Mouse (Mus musculus) hindbrain, embryonic 10.5 days (tissue): Measurements from ENCODE around the gene Cntnap1. TPM values are rescaled to one million over a fixed set of nuclear protein-coding genes. Genes with fewer than 3 reads are reported as not detected.
A peak's percentile ranks its signal among the peaks of the same experiment; 100 is the strongest.

Experiments used
- DNase-seq: peaks from one replicate; pipeline ENCODE4 v3.0.0-alpha.2; 2017; ENCODE audit warnings: low spot score
- H3K27ac ChIP-seq: fragments of 300-500 bp; sonication (generic); 2 replicates; pipeline ENCODE4 v1.5.1; 2016; ENCODE audit warnings: mild to moderate bottlenecking, moderate library complexity
- H3K27me3 ChIP-seq: fragments of 300-500 bp; sonication (generic); 2 replicates; pipeline ENCODE4 v1.6.1; 2016; ENCODE audit warnings: mild to moderate bottlenecking; ENCODE audit not compliant: poor library complexity, insufficient read depth, severe bottlenecking
- H3K36me3 ChIP-seq: fragments of 300-500 bp; sonication (generic); 2 replicates; pipeline ENCODE4 v1.6.1; 2016; ENCODE audit warnings: mild to moderate bottlenecking, moderate library complexity
- H3K4me1 ChIP-seq: fragments of 300-500 bp; sonication (generic); replicated peaks from 2 replicates; pipeline ENCODE4 v1.6.1; 2016; ENCODE audit warnings: mild to moderate bottlenecking
- H3K4me3 ChIP-seq: fragments of 300-500 bp; sonication (generic); 2 replicates; pipeline ENCODE4 v1.5.1; 2016; ENCODE audit warnings: mild to moderate bottlenecking, moderate library complexity
- H3K9me3 ChIP-seq: fragments of 300-500 bp; sonication (generic); 2 replicates; pipeline ENCODE4 v1.6.1; 2016; ENCODE audit warnings: mild to moderate bottlenecking, moderate library complexity
- WGBS: fragments of 180-500 bp; shearing (Covaris S2); methylation state at CpG from one replicate; pipeline ENCODE4 v1.1.7; 2016; 5-methylcytosine and 5-hydroxymethylcytosine counted together
- polyA plus RNA-seq: library from polyadenylated mRNA; unstranded; fragments of >200 nt; fragmentation: Nextera tagmentation; extraction: Ambion mirVana; gene quantifications from 2 replicates; pipeline ENCODE4 v1.2.1, GENCODE M21; 2016

Gene Cntnap1
- polyA plus RNA-seq, 1 experiment from 2014 or later, result 0.71 TPM

- no peaks in the 10 kb centered on the region for H3K27me3 ChIP-seq
- no peak overlapping the region for H3K4me3 ChIP-seq
- WGBS, result 92% methylated on average over 8 of the region's 8 CpGs
- no peak overlapping the region for H3K27ac ChIP-seq
- no peaks in the 10 kb centered on the region for H3K9me3 ChIP-seq
- peaks cover 17% of the 10 kb centered on the region for H3K4me1 ChIP-seq
- H3K36me3 ChIP-seq, result peaks cover 65% of the 10 kb centered on the region
- no peak for DNase-seq
Observed at GRCm38 (mm10) chr11:101195571-101195970, 25.2 kb downstream of the Cntnap1 start.

DNA sequence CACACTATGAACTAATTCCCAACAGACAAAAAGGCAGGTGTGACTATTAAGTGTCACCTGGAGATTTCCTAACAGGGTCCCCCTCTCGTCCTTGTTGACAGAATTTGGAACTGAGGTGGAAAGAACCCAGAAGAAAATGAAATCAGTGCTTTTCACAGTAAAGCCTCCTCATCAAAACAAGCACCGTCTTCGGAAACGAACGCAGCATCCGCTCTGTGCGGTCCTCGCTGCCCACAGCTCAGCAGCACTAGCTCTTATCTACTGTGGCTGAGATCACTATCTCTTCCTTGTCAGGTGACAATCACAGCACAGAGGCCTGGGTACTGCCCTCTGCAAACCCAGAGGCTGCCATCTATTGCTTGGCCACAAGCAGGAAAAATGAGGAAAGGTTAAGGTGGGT is 25.9 kb downstream of the Cntnap1 start:
- Histone ChIP-seq H3K36me3 (peaks cover 66% of the 10 kb centered on the region), H3K4me3 (no peak overlapping the region), H3K27ac (no peak overlapping the region), H3K27me3 (no peaks in the 10 kb centered on the region), H3K4me1 (peaks cover 14% of the 10 kb centered on the region), H3K9me3 (no peaks in the 10 kb centered on the region)
- no peak for DNase-seq
- WGBS, result 95% methylated on average over 8 of the region's 8 CpGs

GRCm38 (mm10) chr11:101199555-101199954 is 29.2 kb downstream of the Cntnap1 start:
- H3K9me3 ChIP-seq, result no peaks in the 10 kb centered on the region
- no peaks in the 10 kb centered on the region for H3K27me3 ChIP-seq
- H3K36me3 ChIP-seq, result peaks cover 67% of the 10 kb centered on the region
- DNase-seq, result no peak
- 95% methylated on average over 3 of the region's 3 CpGs for WGBS
- H3K27ac ChIP-seq, result no peak overlapping the region
- no peak overlapping the region for H3K4me3 ChIP-seq
- H3K4me1 ChIP-seq, result 0 out of 2 replicates have a peak, but pooled peaks cover 3% of the 10 kb centered on the region

GRCm38 (mm10) chr11:101200986-101201385 is 30.7 kb downstream of the Cntnap1 start:
- H3K4me1 ChIP-seq, result 0 out of 2 replicates have a peak, but pooled peaks cover 3% of the 10 kb centered on the region
- WGBS, result 25% methylated on average over 7 of the region's 7 CpGs
- no peak overlapping the region for H3K4me3 ChIP-seq
- H3K36me3 ChIP-seq, result peaks cover 56% of the 10 kb centered on the region
- DNase-seq, result no peak
- no peaks in the 10 kb centered on the region for H3K9me3 ChIP-seq
- peak overlapping the region; percentile 59; the same call in 1 of the 2 replicates for H3K27ac ChIP-seq
- no peaks in the 10 kb centered on the region for H3K27me3 ChIP-seq

DNA sequence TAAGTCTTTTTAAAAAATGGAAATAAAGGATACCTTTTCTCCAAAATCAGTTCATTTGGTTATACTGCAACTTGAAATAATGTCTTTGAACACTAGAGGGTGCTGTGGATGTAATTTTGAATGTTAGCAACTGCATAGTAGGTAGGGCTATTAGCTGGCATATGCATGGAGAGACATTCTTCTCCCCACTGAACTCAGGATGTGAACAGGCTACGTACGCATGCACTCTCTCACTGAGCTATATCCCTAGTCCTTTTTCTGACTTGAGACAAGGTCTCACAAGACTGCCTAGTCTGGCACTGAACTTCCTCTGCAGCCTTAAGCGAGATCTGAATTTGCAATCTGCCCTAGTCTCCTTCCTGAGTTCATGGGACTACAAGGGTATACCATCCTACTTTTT is 41.6 kb downstream of the Cntnap1 start:
- Histone ChIP-seq H3K27ac (no peak overlapping the region), H3K9me3 (no peaks in the 10 kb centered on the region), H3K36me3 (peaks cover 50% of the 10 kb centered on the region), H3K4me3 (no peak overlapping the region), H3K27me3 (no peaks in the 10 kb centered on the region), H3K4me1 (no peaks in the 10 kb centered on the region)
- DNase-seq, result peak; percentile 33
- WGBS, result 55% methylated on average over 3 of the region's 3 CpGs

GRCm38 (mm10) chr11:101216936-101217335 is 46.6 kb downstream of the Cntnap1 start:
- 93% methylated on average over 5 of the region's 5 CpGs for WGBS
- no peak overlapping the region for H3K4me3 ChIP-seq
- H3K36me3 ChIP-seq, result peaks cover 23% of the 10 kb centered on the region
- DNase-seq, result no peak
- no peaks in the 10 kb centered on the region for H3K27me3 ChIP-seq
- no peaks in the 10 kb centered on the region for H3K4me1 ChIP-seq
- no peak overlapping the region for H3K27ac ChIP-seq
- H3K9me3 ChIP-seq, result no peaks in the 10 kb centered on the region

GRCm38 (mm10) chr11:101218436-101219055 is 48.2 kb downstream of the Cntnap1 start:
- no peak for DNase-seq
- no peak overlapping the region for H3K27ac ChIP-seq
- 84% methylated on average over 10 of the region's 10 CpGs for WGBS
- peaks cover 13% of the 10 kb centered on the region for H3K36me3 ChIP-seq
- H3K4me3 ChIP-seq, result no peak overlapping the region
- no peaks in the 10 kb centered on the region for H3K27me3 ChIP-seq
- H3K9me3 ChIP-seq, result no peaks in the 10 kb centered on the region
- no peaks in the 10 kb centered on the region for H3K4me1 ChIP-seq

DNA sequence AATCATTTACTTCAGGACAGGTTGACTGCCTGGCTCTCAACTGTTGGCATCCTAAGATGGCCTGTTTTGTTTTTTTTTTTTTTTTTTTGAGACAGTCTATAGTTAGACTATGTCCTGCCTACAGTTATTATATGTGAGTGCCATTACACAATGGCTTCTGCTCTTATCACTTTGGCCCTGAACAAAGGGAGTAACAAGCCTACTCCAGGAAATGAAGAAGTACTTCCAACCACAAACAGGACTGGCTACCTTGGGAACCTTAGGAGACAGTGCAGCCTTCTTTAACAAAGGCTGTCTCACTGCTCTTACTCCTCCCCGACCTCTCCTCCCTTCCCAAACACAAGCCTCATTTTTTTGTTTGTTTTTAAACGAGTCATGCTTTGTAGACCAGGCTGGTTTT is 50.5 kb downstream of the Cntnap1 start:
- H3K4me1 ChIP-seq, result peaks cover 9% of the 10 kb centered on the region; the same call in 1 of the 2 replicates
- no peak overlapping the region for H3K27ac ChIP-seq
- no peaks in the 10 kb centered on the region for H3K9me3 ChIP-seq
- 52% methylated on average over 2 of the region's 2 CpGs for WGBS
- no peaks in the 10 kb centered on the region for H3K36me3 ChIP-seq
- H3K27me3 ChIP-seq, result no peaks in the 10 kb centered on the region
- DNase-seq, result no peak
- no peak overlapping the region for H3K4me3 ChIP-seq

DNA sequence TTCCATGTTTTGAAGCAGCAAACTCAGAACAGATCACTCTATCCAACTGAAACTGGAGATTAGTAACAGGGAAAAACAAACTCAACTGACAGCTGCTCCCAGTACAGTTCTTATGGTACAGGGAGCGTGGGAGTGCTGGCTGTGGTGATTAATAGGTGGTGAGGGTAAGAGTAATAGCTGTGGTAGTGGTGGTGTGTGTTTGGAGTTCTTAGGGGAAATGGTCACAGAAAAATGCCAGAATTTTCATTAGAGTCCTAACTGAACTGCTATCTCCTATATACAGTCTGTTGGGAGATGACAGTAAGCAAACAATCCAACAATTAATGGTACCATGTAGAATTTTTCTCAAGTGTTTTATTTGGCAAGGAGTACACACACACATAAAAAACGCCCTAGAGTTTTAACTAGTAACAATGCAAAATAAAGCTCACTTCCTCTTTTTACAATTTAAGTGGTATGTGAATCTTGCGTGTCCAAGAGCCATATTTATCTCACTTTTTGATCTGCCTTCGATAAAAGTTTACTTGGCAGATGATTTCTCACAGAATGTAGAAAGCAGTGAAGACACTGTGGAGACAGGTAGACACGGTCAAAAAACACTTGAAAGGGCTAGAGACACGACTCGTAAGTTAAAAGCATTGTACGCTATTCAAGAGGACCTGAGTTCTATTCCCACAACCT is 51.1 kb downstream of the Cntnap1 start:
- no peak overlapping the region for H3K27ac ChIP-seq
- no peak overlapping the region for H3K4me3 ChIP-seq
- H3K36me3 ChIP-seq, result no peaks in the 10 kb centered on the region
- 93% methylated on average over 8 of the region's 8 CpGs for WGBS
- DNase-seq, result no peak
- no peaks in the 10 kb centered on the region for H3K9me3 ChIP-seq
- no peaks in the 10 kb centered on the region for H3K27me3 ChIP-seq
- peaks cover 15% of the 10 kb centered on the region; the same call in 1 of the 2 replicates for H3K4me1 ChIP-seq

DNA sequence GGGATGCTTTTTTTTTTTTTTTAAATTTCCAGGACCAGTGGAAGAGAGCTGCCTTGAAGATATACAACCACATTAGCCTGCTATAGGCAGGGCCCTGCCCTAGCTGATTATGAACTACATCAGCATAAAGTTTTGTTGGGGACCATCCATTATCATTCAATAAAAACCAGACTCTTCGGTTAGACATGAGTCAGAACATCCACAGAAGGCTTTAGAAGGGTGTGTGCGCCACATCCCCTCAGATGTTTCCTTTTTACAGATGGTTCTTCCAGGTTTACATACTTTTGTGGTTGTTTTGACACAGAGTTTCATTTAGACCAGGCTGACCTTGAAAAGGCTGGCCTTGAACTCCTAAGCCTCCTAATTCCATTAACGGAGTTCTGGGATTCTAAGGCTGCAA is 54.0 kb downstream of the Cntnap1 start:
- WGBS, result 93% methylated on average over 3 of the region's 3 CpGs
- Histone ChIP-seq H3K36me3 (no peaks in the 10 kb centered on the region), H3K27me3 (peaks cover 6% of the 10 kb centered on the region; the same call in 1 of the 2 replicates), H3K9me3 (no peaks in the 10 kb centered on the region), H3K4me1 (peaks cover 18% of the 10 kb centered on the region), H3K27ac (no peak overlapping the region), H3K4me3 (no peak overlapping the region)
- no peak for DNase-seq

GRCm38 (mm10) chr11:101225331-101226064 is 55.2 kb downstream of the Cntnap1 start:
- DNase-seq, result no peak
- Histone ChIP-seq H3K27me3 (peaks cover 9% of the 10 kb centered on the region; the same call in 1 of the 2 replicates), H3K36me3 (no peaks in the 10 kb centered on the region), H3K4me1 (peaks cover 30% of the 10 kb centered on the region), H3K27ac (peak overlapping the region; percentile 89), H3K9me3 (no peaks in the 10 kb centered on the region), H3K4me3 (peak overlapping the region; percentile 88)
- WGBS, result 19% methylated on average over 25 of the region's 25 CpGs

DNA sequence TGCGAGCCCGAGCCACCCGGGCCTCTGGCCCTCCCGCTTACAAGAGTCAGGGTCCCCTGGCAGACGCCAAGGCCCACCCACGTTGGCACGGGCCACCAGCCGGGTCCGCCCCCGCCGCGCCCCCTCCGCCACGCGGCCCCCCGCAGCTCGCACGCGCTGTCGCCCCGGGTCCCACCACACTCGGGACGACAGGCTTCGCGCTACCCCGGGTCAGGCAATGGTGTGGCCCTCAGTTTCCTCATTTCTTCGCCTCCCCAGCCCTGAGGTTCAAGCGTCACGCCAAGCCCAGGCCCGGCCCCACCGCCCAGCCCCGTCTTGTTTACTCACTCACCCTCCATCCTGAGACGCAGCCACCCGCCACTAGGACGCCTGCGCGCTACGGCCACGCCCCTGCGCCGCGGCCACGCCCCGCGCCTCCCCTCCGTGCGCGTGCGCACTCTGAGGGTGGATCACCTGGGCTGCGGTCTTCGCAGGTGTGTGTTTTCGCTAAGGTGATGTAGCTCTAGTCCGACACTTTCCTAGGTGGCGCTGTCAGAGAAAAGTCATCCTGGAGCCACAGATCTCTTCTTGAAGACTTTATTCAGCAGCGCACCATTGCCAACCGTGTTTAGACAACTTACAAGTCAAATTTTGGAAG is 55.9 kb downstream of the Cntnap1 start, which contains the start of gene Ezh1:
Gene Ezh1 (minus strand): TSS at position 399 of the 637 bp plus-strand sequence.
- Histone ChIP-seq H3K27me3 (peaks cover 9% of the 10 kb centered on the region; the same call in 1 of the 2 replicates), H3K9me3 (no peaks in the 10 kb centered on the region), H3K36me3 (no peaks in the 10 kb centered on the region), H3K4me1 (peaks cover 36% of the 10 kb centered on the region), H3K4me3 (peak within 1 kb of the TSS; percentile 88), H3K27ac (peak within 1 kb of the TSS; percentile 89)
- WGBS, result 3% methylated on average over 56 of the region's 56 CpGs
- peak; percentile 84 for DNase-seq
